Mouse (Mus musculus) stomach, postnatal 0 days (tissue): ENCODE data around the gene Pimreg. TPM values are rescaled to one million over a fixed set of nuclear protein-coding genes. Genes with fewer than 3 reads are reported as not detected.

ENCODE experiments used
- ATAC-seq: fragments of 200-750 bp; cut with Nextera tagmentation; 2 replicates; pipeline ENCODE4 v1.8.0; 2017; ENCODE audit not compliant: low FRiP score, low TSS enrichment
- DNase-seq: peaks from one replicate; pipeline ENCODE4 v3.0.0-alpha.2; 2016; ENCODE audit warnings: low spot score
- H3K27ac ChIP-seq: fragments of 300-500 bp; sonication (generic); replicated peaks from 2 replicates; pipeline ENCODE4 v1.5.1; 2014; ENCODE audit warnings: mild to moderate bottlenecking, control low read depth
- H3K27me3 ChIP-seq: fragments of 300-500 bp; sonication (generic); 2 replicates; pipeline ENCODE4 v1.6.1; 2014; ENCODE audit warnings: low read length; ENCODE audit not compliant: control insufficient read depth, insufficient read depth
- H3K36me3 ChIP-seq: fragments of 300-500 bp; sonication (generic); 2 replicates; pipeline ENCODE4 v1.6.1; 2014; ENCODE audit warnings: low read length, mixed read lengths; ENCODE audit not compliant: control insufficient read depth, insufficient read depth
- H3K4me1 ChIP-seq: fragments of 300-500 bp; sonication (generic); replicated peaks from 2 replicates; pipeline ENCODE4 v1.6.1; 2014; ENCODE audit warnings: antibody characterized with exemption; ENCODE audit not compliant: control insufficient read depth, insufficient read depth
- H3K4me2 ChIP-seq: fragments of 300-500 bp; sonication (generic); replicated peaks from 2 replicates; pipeline ENCODE4 v1.6.1; 2014; ENCODE audit warnings: low read depth, mild to moderate bottlenecking, control low read depth, moderate library complexity
- H3K4me3 ChIP-seq: fragments of 300-500 bp; sonication (generic); 2 replicates; pipeline ENCODE4 v1.5.1; 2014; ENCODE audit warnings: low read depth, low read length, control low read depth
- H3K9ac ChIP-seq: fragments of 300-500 bp; sonication (generic); 2 replicates; pipeline ENCODE4 v1.6.1; 2014; ENCODE audit warnings: mild to moderate bottlenecking, low read length, control low read depth, mixed read lengths
- H3K9me3 ChIP-seq: fragments of 300-500 bp; sonication (generic); 2 replicates; pipeline ENCODE4 v1.6.1; 2016; ENCODE audit warnings: low read length; ENCODE audit not compliant: control insufficient read depth
- CTCF ChIP-seq: IDR thresholded peaks from 2 replicates; pipeline ENCODE4 v1.5.1; 2016; ENCODE audit warnings: antibody characterized with exemption, low read depth, mild to moderate bottlenecking, moderate library complexity
- EP300 ChIP-seq: optimal IDR thresholded peaks from 2 replicates; pipeline ENCODE3; 2016; ENCODE audit warnings: antibody characterized with exemption
- WGBS: fragments of 180-500 bp; shearing (Covaris S2); extraction: QIAGEN DNeasy Blood & Tissue Kit; methylation state at CpG from one replicate; pipeline ENCODE4 v1.1.7; 2014; 5-methylcytosine and 5-hydroxymethylcytosine counted together
- polyA plus RNA-seq: library from polyadenylated mRNA; unstranded; fragments of >200 nt; fragmentation: Nextera tagmentation; extraction: Ambion mirVana; gene quantifications from 2 replicates; pipeline ENCODE4 v1.2.1, GENCODE M21; 2015

Gene Pimreg
- polyA plus RNA-seq, 1 experiment from 2014 or later = 22.2 TPM

- no peak for DNase-seq
- Histone ChIP-seq H3K4me3 (no peak overlapping the region), H3K9me3 (no peaks in the 10 kb centered on the region), H3K36me3 (no peaks in the 10 kb centered on the region), H3K4me1 (no peaks in the 10 kb centered on the region), H3K4me2 (no peak overlapping the region), H3K27ac (no peak overlapping the region), H3K27me3 (no peaks in the 10 kb centered on the region), H3K9ac (no peak overlapping the region)
- ATAC-seq = no peak
- no peak for TF ChIP-seq CTCF
- TF ChIP-seq EP300 = no peak
- 84% methylated on average over 4 of the region's 4 CpGs for WGBS
These were observed 9.7 kb upstream of the Pimreg start for GRCm38 (mm10) chr11:72032091-72032490.

GRCm38 (mm10) chr11:72032589-72032988 is 9.2 kb upstream of the Pimreg start:
- no peak overlapping the region for H3K4me3 ChIP-seq
- no peaks in the 10 kb centered on the region for H3K36me3 ChIP-seq
- H3K9ac ChIP-seq = no peak overlapping the region
- ATAC-seq (no peak), DNase-seq (no peak)
- no peak overlapping the region for H3K27ac ChIP-seq
- 84% methylated on average over 3 of the region's 3 CpGs for WGBS
- H3K4me2 ChIP-seq = no peak overlapping the region
- TF ChIP-seq EP300 (no peak), CTCF (no peak)
- H3K9me3 ChIP-seq = no peaks in the 10 kb centered on the region
- no peaks in the 10 kb centered on the region for H3K4me1 ChIP-seq
- no peaks in the 10 kb centered on the region for H3K27me3 ChIP-seq

GRCm38 (mm10) chr11:72037409-72037808 is 4.4 kb upstream of the Pimreg start, which contains the start of gene Aipl1:
TSS of gene Aipl1 (minus strand) at chr11:72037509.
- WGBS = 62% methylated on average over 4 of the region's 4 CpGs
- TF ChIP-seq EP300 (no peak), CTCF (no peak)

GRCm38 (mm10) chr11:72037996-72038395 is 3.8 kb upstream of the Pimreg start:
- Histone ChIP-seq H3K4me2 (no peak overlapping the region), H3K4me1 (peaks cover 7% of the 10 kb centered on the region), H3K36me3 (no peaks in the 10 kb centered on the region), H3K9me3 (no peaks in the 10 kb centered on the region), H3K4me3 (no peak overlapping the region), H3K27me3 (no peaks in the 10 kb centered on the region), H3K9ac (no peak overlapping the region), H3K27ac (no peak overlapping the region)
- DNase-seq (peak; percentile 74), ATAC-seq (no peak)
- 7% methylated on average over 4 of the region's 4 CpGs for WGBS
- TF ChIP-seq CTCF (peak; percentile 90), EP300 (no peak)

More at GRCm38 (mm10) chr11:72037409-72037808, 4.4 kb upstream of the Pimreg start, which contains the start of gene Aipl1:
- H3K27ac ChIP-seq = no peak within 1 kb of the TSS
- H3K36me3 ChIP-seq = no peaks in the 10 kb centered on the region
- H3K27me3 ChIP-seq = no peaks in the 10 kb centered on the region
- no peaks in the 10 kb centered on the region for H3K9me3 ChIP-seq
- DNase-seq (no peak), ATAC-seq (no peak)
- H3K4me2 ChIP-seq = no peak within 1 kb of the TSS
- 0 out of 2 replicates have a peak, but pooled peaks cover 3% of the 10 kb centered on the region for H3K4me1 ChIP-seq
- H3K9ac ChIP-seq = no peak within 1 kb of the TSS
- H3K4me3 ChIP-seq = no peak within 1 kb of the TSS

GRCm38 (mm10) chr11:72039599-72040386 is 2.0 kb upstream of the Pimreg start:
- no peak for ATAC-seq
- Histone ChIP-seq H3K9me3 (no peaks in the 10 kb centered on the region), H3K27me3 (no peaks in the 10 kb centered on the region), H3K27ac (no peak overlapping the region), H3K4me2 (no peak overlapping the region), H3K4me3 (no peak overlapping the region), H3K36me3 (no peaks in the 10 kb centered on the region), H3K9ac (no peak overlapping the region), H3K4me1 (peaks cover 11% of the 10 kb centered on the region)
- no peak for TF ChIP-seq CTCF
- WGBS = 37% methylated on average over 16 of the region's 16 CpGs
- no peak for DNase-seq

- TF ChIP-seq CTCF (no peak), EP300 (no peak)
- H3K9ac ChIP-seq = peak overlapping the region; percentile 48; the same call in 1 of the 2 replicates
These were observed 503 bp upstream of the Pimreg start for GRCm38 (mm10) chr11:72041290-72041767.

More at GRCm38 (mm10) chr11:72041290-72041767, 503 bp upstream of the Pimreg start:
- Histone ChIP-seq H3K36me3 (peaks cover 4% of the 10 kb centered on the region; the same call in 1 of the 2 replicates), H3K4me3 (peak overlapping the region; percentile 61), H3K4me1 (peaks cover 11% of the 10 kb centered on the region), H3K9me3 (no peaks in the 10 kb centered on the region), H3K27ac (no peak overlapping the region), H3K27me3 (no peaks in the 10 kb centered on the region), H3K4me2 (peak overlapping the region; percentile 90)
- 17% methylated on average over 6 of the region's 6 CpGs for WGBS
- ATAC-seq (no peak), DNase-seq (no peak)
